Mouse (Mus musculus) inflammation-experienced regulatory T-cells, adult 6 months (primary cell): ENCODE results near the gene Myl6b. TPM values are rescaled to one million over a fixed set of nuclear protein-coding genes. Genes with fewer than 3 reads are reported as not detected.
"Not testable (repeated sequence)": the region's sequence is repeated elsewhere in the genome, so short reads cannot be mapped to it uniquely, and the experiment has no call there.

Experiments
- ATAC-seq: one replicate; pipeline ENCODE4 v1.8.0; 2017
- polyA plus RNA-seq, 3 experiments: library from polyadenylated mRNA; unstranded; fragments of 100-300 nt; shearing (Covaris generic); gene quantifications; one replicate each; pipeline ENCODE4 v1.2.1; 2017

The Myl6b gene
- polyA plus RNA-seq, 3 experiments from 2014 or later, result 2.7 to 4.6 (median 4.5) TPM

DNA sequence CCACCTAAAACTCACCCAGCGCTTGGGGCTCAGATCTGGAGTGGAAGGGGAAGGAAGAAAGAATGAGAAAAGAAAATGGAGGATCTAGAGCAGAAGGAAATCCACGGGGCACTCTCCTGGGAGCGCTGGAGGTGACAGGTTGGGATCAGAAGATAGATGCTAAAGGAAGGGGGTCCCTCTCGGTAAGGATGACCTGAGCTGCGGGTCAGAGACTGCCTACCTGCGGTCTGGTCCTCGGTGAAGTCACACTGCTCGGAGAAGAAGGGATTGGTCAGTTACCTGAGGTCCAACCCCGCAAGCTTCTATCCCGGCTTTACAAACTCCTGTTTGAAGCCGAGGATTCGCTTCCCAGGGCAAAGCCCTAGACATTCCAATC, 5.2 kb downstream of the Myl6b start:
- ATAC-seq, result peak; percentile 9

DNA sequence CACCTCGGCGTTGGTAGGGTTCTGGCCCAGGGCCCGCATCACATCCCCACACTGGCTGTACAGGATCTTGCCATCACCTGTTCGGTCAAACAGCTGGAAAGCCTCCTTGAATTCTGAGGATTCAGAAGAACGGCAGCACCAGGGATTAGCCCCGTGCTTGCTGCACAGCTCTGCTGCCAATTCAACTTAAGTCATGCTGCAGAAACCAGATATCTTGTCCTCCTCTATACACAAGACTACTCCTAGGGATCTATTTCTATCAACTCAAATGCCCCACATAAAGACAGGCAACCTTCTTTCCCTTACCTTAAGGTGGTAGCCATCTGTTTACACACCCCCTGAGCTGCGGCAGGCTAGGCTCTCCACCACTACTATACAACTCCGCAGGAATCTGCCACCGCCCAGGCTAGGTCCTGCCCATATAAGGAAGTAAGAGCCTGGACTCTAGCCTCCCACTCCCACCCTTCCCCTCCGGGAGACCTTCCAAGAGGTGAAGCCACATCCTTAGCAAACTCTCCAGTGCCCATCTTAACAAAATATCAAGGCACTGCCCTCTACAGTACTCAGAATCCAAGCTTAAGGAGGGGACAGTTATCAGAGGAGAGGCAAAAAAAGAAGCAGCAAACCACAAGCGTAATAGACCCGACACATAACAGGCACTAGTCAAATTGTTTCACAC, 5.7 kb downstream of the Myl6b start:
- peak; percentile 3 for ATAC-seq

- not testable (repeated sequence) for ATAC-seq
Observed at GRCm38 (mm10) chr10:128492051-128492450, 6.4 kb downstream of the Myl6b start.

DNA sequence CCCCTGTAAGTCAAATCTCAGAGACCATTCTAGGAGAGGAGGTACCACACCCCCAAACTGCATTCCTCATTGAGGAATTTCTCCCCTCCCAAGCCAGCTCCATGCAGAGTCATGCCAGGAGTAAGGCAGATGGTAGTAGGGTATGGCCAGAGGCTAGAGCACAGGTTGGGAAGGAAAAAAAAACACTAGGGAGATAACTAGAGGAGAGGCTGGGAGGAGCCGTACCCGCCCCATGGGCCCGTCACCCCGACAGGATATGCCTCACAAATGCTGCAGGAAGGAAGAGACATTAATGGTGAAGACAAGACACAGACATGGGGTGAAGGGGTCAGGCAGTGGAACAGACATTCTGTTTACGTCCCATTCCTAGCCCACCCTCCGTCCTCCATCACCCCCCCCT, 7.0 kb downstream of the Myl6b start:
- ATAC-seq, result no peak

DNA sequence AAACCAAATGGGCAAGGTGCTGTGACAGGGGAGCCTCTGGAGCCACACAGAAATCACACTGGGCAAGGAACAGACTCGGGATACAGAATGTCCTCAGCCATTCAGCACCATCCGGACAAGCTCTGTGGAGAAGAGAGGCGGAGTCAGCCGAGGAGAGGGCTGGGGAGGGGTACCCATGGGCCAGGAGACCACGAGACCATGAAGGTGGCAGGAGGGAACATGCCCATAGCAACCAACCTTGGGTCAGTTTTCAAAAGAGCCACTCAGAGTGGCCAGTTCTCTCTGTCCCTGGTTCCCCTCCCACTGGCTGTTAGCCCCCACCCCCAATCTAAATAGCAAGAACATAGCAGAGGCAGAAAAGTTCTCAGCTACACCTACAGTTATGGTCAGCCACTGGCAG, 7.6 kb downstream of the Myl6b start:
- ATAC-seq, result no peak

DNA sequence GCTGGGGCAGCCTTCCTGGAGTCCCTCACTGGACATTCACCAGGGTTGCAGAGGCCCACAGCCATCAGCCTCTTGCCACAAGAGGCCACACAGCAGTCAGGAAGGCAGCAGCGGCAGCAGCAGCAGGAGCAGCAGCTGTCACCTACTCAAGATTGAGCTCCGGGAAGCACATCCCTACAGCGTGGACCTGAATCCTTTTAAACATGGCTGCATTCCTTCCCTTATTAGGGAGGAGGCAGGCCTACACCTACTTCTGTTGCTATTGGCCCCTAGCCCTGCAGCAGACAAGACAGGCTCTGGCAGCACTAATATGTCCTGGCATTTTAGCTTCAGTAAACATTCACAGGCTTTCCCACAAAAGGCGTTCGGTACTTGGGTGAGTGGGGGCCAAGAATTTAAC, 8.3 kb downstream of the Myl6b start:
- no peak for ATAC-seq

GRCm38 (mm10) chr10:128489785-128490184, 8.7 kb downstream of the Myl6b start:
- ATAC-seq, result no peak

GRCm38 (mm10) chr10:128489380-128489779, 9.1 kb downstream of the Myl6b start:
- no peak for ATAC-seq

DNA sequence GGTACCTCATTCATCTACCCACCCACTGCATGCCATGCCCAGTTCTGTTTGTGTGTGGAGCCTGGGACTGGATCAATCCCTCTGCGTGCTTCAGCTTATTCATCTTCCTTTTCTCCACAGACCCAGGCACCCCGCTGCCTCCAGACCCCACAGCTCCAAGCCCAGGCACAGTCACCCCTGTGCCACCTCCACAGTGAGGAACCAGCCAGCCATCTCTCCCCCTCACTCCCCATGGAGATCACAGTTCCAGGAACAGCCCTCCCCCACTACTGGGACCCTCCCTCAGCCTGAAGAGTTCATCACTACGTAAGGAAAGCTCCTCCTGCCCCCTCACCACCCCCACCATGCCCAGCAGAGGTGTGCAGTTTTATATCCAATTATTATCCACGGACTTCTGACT, 9.7 kb downstream of the Myl6b start:
- ATAC-seq, result no peak

DNA sequence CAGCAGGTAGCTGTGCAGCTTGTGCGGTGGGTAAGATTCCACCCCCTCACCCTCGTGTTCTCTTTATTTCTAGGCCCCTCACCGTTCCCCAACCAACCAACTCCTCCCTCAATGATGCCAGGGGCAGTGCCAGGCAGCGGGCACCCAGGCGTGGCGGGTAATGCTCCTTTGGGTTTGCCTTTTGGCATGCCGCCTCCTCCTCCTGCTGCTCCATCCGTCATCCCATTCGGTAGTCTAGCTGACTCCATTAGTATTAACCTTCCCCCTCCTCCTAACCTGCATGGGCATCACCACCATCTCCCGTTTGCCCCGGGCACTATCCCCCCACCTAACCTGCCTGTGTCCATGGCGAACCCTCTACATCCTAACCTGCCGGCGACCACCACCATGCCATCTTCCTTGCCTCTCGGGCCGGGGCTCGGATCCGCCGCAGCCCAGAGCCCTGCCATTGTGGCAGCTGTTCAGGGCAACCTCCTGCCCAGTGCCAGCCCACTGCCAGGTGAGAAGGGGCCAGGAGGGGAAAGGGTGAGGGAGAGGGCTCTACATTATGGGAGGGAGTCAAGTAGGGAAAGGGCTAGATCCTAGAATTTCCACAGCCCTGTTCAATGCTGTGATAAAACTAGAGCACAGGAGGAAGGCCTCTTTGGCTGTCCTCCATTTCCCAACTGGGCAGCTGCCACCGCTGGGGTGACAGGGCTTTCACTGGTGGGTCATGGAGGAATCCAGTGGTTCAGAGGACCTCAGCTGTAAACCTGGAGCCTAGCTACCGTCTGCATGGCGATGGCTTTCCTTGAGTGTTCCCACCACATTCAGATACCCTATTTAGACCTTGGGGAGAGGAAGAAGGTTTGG, 10.4 kb downstream of the Myl6b start:
- no peak for ATAC-seq

DNA sequence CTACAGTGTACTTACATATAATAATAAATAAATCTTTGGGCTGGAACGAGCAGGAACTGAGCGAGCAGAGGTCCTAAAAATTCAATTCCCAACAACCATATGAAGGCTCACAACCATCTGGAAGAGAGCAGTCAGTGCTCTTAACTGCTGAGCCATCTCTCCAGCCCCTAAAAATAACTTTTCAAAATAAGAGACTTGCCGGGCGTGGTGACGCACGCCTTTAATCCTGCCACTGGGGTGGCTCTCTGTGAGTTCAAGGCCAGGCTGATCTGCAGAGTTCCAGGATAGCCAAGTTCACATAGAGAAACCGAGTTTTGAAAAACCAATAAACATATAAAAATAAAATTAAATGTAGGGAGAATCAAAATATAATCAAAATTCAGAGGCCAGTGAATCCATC, 12.1 kb downstream of the Myl6b start:
- ATAC-seq, result no peak

DNA sequence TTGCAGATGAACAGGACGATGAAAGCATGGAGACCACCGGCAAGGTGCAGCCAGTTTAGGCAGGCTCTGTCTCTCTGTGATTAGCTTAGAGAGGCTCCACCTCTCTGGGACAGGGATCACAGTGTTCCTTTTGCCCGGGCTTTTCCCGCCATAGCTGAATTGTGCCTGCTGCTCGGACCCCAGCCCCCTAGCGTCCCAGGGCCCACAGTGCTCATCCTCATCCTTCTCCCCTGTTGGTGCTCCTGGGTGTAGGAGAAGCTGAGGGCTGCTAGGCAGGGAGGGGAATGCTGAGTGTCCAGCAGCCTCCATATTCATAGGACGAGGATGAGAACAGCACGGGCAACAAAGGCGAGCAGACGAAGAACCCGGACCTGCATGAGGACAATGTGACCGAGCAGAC, 24.1 kb downstream of the Myl6b start:
- ATAC-seq, result no peak

DNA sequence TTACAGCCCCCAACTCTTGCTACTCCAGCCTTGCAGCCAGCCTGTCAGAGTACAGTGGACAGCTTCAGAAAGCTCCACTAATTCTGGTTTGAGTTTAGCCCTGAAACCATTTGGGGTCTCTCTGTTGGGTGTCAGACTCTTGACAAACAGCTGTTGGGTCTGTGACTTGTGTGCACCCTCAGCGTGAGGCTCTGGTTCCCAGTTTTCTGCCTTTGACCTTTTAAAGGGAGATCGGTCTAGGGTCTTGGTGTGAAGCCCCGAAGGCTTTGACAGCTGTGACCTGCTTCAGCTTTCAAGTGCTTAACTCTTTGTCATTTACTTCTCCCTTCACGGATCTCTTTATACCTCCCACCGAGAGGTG, 38.2 kb downstream of the Myl6b start:
- ATAC-seq, result no peak

DNA sequence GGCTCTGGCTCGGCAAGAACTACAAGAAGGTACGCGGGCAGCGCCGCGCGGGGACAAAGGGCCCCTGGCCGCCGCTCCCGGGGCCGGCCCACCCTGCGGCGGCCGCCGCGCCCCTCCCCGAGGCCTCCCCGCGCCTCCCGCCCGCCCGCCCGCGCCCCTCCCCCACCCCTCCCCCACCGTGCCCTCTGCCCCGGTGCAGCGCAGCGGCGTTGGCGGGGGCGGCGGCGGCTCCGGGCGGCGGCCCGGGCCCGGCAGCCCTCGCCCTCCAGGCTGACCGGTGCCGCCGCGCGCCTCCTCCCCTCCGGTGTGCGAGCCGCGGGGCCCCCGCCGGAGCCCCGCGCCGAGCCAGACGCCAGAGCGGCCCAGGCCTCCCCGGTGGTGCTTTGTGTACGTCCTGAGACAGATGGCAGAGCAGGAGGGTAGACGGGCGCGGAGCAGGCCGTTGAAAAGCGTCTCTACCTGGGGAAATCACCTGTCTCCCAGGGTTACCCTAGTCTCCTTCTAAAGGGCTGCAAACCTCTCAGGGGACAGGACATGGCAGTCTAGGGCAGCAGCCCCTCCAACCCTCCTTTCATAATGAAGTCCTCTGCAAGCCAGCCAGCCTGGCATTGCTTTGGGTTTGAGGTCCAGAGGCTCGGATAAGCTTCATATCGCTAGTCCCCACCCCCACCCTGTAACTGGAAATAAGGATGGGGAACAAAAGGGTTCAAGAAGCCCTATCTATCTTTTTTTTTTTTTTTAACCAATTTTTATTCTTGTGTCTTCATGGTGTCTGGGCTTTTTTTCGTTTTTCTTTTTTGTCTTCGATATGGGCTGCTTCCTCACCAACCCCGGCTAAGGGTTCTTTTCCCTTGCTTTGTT, 38.8 kb downstream of the Myl6b start:
- ATAC-seq, result peak; percentile 54

GRCm38 (mm10) chr10:128458719-128459408, 39.6 kb downstream of the Myl6b start, which contains the start of gene Smarcc2:
Gene Smarcc2 (plus strand): TSS chr10:128459248.
- peak; percentile 71 for ATAC-seq

DNA sequence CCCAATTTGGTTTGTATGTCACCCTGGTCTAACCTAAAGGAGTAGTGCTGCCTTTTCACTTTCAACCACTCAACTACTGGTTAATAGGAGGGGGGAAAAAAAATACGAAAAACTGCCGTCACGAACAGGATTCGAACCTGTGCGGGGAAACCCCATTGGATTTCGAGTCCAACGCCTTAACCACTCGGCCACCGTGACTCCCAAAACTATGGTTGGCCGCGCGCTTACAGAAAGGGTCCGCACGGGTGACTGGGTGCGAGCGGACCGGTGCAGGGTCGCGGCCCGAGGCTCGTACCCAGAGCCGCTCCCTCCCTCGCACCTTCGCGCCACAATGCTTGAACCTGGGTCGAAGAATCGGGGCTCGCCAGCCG, 40.2 kb downstream of the Myl6b start:
- ATAC-seq, result peak; percentile 21

DNA sequence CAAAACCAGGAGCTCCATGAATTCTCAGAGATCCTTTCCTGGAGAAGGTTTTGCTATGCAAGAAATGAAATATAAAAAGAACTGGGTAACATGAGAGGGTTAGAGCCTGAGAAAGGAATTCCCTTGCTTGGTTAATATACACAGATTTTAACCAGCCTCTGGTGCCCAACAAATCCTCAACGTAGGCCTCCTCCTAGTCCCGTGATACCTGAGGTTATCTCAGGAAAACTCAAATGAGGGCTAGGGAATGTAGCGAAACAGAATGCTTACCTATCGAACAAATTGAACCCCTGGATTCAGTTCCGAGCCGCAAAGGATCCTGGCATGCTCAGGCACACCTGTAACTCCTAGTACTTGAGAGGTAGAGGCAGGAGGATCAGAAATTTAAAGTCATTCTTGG, 40.8 kb downstream of the Myl6b start:
- ATAC-seq, result no peak

GRCm38 (mm10) chr10:128455280-128455679, 43.2 kb downstream of the Myl6b start:
- peak; percentile 46 for ATAC-seq

DNA sequence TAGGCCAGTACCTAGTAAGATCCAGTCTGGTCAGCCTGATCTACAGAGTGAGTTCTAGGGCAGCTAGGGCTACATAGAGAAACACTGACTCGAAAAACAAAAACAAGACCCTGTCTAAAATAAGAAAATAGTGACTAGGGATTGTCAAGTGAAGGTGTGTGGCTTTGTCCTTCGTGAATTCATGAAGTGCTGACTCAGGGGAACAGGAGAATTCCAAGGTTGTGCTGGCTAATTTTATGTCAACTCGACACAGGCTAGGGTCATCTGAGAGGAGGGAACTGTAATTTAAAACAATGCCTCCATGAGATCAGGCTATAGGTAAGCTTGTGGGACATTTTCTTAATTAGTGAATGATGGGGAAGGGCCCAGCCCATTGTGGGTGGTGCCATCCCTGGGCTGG, 44.0 kb downstream of the Myl6b start:
- ATAC-seq, result no peak

- ATAC-seq, result no peak
Observed at GRCm38 (mm10) chr10:128451014-128451413, 47.5 kb downstream of the Myl6b start.

DNA sequence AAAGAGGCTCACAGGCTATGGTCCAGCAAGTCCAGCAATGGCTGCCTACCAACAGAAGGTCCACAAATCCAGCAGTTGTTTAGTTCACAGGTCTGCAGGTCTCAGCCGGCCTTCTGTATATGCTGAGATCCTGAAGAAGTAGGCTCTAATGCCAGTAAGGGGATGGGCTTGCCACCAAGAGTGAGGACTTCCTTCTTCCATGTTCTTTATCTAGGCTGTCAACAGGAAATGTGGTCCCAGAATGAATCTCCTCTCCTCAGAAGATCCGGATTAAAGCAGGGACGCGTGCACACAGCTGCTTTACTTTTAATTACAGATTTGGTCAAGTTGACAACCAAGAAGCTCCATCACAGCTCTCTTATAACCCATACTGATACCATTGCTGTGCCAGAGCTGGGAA, 53.1 kb downstream of the Myl6b start:
- no peak for ATAC-seq

DNA sequence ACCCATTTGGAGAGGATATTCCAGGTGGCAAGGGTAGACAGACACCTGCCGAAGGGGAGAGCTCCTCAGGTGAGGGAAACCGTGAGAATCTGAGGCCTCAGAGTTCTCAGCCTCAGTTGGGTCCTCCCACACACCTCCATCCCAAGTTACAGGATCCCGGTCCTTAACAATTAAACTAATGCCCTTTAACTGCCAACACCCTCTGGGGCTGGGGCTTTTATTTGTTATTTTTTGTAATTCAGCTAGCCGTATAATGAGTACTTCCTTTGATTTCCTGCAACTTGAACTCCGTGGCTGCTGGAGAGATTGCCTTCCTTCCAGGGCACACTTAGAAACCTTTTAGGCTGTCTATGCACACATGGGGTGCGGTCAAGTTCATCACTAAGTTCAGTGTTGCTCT, 54.1 kb downstream of the Myl6b start:
- ATAC-seq, result no peak
